Mouse (Mus musculus) brain, embryonic 14.5 days (tissue): ENCODE data around the gene AI467606. TPM values are rescaled to one million over a fixed set of nuclear protein-coding genes. Genes with fewer than 3 reads are reported as not detected.

ENCODE experiments used
- DNase-seq: peaks from one replicate; pipeline ENCODE4 v3.0.0-alpha.2; 2011; ENCODE audit warnings: low read depth
- CTCF ChIP-seq: fragments of 200-500 bp; IDR thresholded peaks from 2 replicates; pipeline ENCODE4 v1.5.1; 2012; ENCODE audit warnings: inconsistent platforms, mild to moderate bottlenecking, moderate library complexity, borderline replicate concordance; ENCODE audit not compliant: insufficient read depth, insufficient read length; ENCODE audit errors: extremely low read depth
- POLR2A ChIP-seq: fragments of 200-500 bp; IDR thresholded peaks from 2 replicates; pipeline ENCODE4 v1.6.1; 2012; ENCODE audit warnings: mild to moderate bottlenecking, inconsistent platforms, borderline replicate concordance; ENCODE audit not compliant: poor library complexity, insufficient read depth, insufficient read length, severe bottlenecking; ENCODE audit errors: extremely low read depth
- polyA plus RNA-seq: library from polyadenylated mRNA; depleted of rRNA; stranded (reverse); fragments of >200 nt; gene quantifications from 2 replicates; pipeline ENCODE4 v1.2.3, GENCODE M21; 2012; rRNA removed

The AI467606 gene
- 1.5 and 2.1 TPM in 2 replicates for polyA plus RNA-seq

- no peak for DNase-seq
- TF ChIP-seq POLR2A (no peak), CTCF (no peak)
Measured at GRCm38 (mm10) chr7:127091114-127091896, at the start of gene AI467606. AI467606 (plus strand) TSS chr7:127091359.

DNA sequence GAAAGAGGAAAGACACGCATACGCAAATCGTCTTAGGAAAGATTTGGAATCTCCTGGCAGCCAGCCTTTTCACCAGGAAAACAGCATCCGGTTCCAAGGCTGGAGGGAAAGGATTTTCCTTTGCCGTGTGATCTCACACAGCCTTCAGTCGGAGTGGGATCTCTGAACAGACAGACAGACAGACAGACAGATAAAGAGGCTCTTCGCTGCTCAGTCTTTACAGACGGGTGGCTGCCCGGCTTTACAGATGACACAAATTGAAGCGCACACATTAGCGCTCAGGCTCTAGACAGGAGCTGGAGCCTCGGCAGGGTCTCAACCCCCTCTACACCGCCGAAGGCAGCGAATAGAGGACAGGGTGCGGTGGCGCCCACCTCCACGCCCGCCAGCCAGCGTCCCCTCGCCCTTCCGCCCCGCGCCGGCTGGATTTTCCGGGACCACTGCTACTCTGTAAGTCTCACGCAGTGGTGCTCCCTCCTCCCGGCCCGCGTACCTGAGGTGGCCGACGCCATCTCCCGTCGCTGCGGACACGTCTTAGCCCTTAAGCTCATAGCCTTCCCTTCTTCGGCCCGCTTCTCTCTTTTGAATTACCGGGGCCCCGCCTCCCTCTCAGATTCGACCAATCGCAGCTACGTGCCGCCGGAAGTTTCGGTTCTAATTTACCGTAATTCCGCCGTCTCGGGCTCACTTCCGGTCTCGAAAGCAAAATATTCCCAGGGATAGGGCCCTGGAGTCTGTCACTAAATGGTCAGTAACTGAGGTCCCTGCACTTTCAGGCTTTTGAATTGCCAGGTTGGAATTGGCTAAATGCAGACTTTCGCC lies 49.1 kb upstream of the AI467606 start, which contains the start of gene Kif22:
Gene Kif22 (minus strand): TSS at position 621 of the 822 bp plus-strand sequence.
- DNase-seq: peak; percentile 95
- TF ChIP-seq POLR2A: no peak
- TF ChIP-seq CTCF: no peak

DNA sequence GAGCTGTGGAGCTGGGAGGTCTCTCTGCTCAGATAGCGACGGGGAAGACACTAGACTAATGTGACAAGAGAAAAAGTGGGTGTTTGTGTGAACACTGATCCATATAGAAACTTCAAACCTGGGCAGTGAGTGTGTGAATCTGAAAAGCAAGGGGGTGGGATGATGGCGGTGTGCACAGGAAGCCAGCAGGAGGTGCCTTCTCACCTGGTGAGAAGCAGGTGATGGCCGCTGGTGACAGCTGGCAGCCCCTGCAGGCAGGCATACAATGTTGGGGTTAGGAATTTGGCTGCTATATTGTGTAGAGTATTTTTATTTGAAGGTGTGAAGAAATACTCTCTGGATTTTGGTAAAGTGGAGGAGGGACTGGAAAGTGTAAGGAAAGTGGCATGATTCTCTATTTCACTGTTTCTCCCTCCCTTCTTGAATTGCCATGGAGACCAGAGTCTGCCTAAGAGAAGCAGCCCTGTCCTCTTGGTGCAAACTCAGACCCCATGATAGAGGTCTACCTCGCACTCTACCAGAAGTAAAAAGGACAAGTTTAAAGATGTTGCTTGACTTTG lies 36.1 kb upstream of the AI467606 start:
- TF ChIP-seq CTCF (no peak), POLR2A (no peak)
- DNase-seq: no peak

DNA sequence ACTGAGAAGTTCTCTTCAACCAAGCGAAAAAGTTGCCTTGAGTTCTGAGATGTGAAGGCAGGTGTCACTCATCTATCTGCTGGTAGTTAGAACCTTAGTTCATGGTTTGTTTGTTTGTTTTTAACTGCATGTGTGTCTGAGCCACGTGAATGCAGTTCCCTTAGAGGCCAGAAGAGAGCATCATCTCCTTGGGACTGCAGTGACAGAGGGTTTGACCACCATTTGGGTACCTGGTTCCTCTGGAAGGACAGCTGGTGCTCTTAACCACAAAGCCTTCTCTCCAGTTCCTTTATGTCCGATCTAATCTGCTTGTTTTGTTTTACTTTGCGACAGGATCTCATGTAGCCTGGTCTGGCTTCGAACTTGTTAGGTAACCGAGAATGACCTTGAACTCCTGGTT lies 25.6 kb upstream of the AI467606 start:
- TF ChIP-seq POLR2A: no peak
- no peak for TF ChIP-seq CTCF
- DNase-seq: no peak

DNA sequence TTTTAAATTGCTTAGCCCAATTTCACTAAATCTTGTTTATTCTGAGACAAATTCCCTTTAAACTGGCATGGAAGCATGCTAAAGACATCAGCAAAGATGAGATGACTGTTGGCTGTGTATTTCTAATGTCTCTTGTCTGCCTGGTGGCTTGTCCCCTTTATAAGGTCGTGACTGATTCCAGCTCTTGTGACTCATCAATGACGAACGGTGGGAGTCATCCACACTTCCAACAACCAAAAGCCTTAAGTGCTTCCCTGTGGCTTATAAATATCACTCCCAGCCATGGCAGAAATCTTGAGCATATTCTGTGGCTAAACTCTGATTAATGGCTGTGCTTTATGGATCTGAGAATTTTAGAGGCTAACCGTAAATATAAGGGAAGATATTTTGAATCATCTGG lies 24.8 kb upstream of the AI467606 start:
- TF ChIP-seq CTCF (no peak), POLR2A (no peak)
- no peak for DNase-seq

DNA sequence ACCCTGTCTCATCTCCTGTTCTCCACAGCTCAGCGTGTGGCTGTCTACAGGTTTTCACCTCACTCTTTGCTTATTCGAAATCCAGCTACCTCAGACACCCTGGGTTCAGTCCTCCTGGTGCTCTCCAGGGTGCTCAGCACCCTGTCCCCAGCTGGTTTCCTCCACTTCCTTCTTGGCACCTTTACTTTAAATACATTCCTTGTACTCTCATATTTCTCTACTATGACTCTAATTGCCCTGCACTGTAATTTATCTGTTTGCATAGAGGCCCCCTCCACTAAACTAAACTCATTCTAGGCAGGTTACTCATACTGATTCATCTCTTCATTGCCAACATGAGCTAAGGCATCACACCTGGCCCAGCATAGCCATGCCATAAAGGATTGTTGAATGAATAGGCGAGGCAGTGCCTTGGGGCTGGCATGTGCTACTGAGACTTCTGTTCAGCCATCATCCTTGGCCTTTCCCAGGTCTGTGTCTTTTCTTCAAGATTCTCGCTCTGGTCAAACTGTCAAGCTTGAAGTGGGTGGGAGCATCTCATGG lies 20.2 kb upstream of the AI467606 start:
- no peak for DNase-seq
- TF ChIP-seq CTCF: no peak
- no peak for TF ChIP-seq POLR2A

DNA sequence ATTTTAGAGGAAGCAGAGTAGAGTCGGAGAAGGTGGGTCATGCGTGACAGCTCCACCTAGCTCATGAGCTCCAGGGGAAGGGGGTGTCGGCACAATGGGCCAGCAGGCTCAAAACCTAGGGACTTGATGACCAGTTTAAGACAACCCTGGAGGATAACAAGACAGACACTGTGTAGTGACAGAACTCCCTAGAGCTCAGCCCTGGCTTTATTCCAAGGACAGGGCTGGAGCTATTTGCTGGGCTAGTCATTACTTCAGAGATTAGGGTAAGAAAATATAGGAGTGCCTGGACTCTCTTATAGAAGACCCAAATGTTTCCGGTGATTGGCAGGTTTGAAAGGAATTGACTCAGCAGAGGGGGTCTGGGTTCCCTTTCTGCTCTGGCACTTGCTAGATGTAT lies 17.9 kb upstream of the AI467606 start:
- no peak for DNase-seq

DNA sequence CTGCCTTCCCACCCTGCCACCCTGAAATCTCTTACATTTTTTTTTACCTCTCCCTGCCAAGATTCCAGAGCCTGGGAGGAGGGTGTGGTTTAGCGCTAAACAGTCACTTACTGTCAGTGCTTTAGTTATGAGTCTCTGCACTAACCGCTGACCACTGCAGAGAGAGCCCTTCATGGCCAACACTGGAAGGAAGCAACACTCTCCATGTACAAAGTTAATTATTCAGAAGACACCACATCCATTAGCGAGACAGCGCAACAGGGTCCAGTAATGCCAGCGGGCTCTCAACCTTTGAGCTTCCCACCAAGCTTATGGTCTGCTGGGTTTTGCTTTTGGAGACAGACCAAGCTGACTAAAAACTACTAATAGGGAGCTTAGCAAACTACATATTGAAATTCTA lies 15.0 kb upstream of the AI467606 start:
- TF ChIP-seq POLR2A: no peak
- DNase-seq: no peak

More for the DNA sequence above, 17.9 kb upstream of the AI467606 start:
- TF ChIP-seq CTCF (no peak), POLR2A (no peak)

- no peak for DNase-seq
- no peak for TF ChIP-seq CTCF
- no peak for TF ChIP-seq POLR2A
Measured at GRCm38 (mm10) chr7:127077692-127078091, 13.5 kb upstream of the AI467606 start.

GRCm38 (mm10) chr7:127080045-127080444 lies 11.1 kb upstream of the AI467606 start:
- TF ChIP-seq CTCF (no peak), POLR2A (no peak)
- DNase-seq: no peak

DNA sequence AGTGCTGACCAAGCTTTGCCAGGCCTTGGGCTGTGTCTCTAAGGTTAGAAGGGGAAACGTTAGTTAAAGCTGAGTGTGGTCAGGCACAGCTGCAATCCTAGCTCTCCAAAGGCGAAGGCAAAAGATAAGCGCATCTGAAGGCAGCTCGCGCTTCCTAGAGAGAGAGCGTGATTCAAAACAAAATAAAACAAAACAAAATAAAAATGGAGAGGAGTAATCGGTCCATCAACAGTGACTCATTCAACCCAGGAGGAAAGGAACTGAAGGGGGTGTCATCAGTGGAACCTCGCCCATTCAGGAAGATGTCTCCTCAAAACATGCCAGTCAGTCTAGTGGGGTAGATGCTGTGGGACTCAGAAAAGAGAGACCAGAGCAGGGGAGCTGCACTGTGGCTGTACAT lies 8.9 kb upstream of the AI467606 start:
- TF ChIP-seq POLR2A: no peak
- TF ChIP-seq CTCF: no peak
- no peak for DNase-seq
